ENCODE assay signal across 16 mouse cellular contexts in genomic region chr2:32974216-32974615, GRCm38 (mm10).
"Had no signal": no experiment of that assay in that cellular context is flagged by ENCODE, and none has a peak within 500 bp of the region (broad histone marks: within the 10 kb centered on the region; RNA-seq: fewer than 3 reads in every experiment).

No protein-coding gene starts in this region.

- DNase-seq: retina, postnatal 1 day; right cerebral cortex, adult 18-20 months; right cerebral cortex, postnatal 14 days; right cerebral cortex, postnatal 25 days; right cerebral cortex, postnatal 4 days; spleen, adult 18-20 months; thymus, adult 18-20 months; thymus, adult 2 months; thymus, postnatal 14 days; thymus, postnatal 25 days; thymus, postnatal 36 days; thymus, postnatal 4 days had no signal

- H3K27me3 ChIP-seq: neural tube, embryonic 13.5 days; neural tube, embryonic 15.5 days; stomach, embryonic 15.5 days had no signal

- H3K27ac ChIP-seq: neural tube, embryonic 13.5 days; neural tube, embryonic 15.5 days; stomach, embryonic 15.5 days; stomach, postnatal 0 days had no signal

- H3K4me3 ChIP-seq: neural tube, embryonic 13.5 days; neural tube, embryonic 15.5 days; stomach, embryonic 15.5 days had no signal

- H3K4me1 ChIP-seq: stomach, embryonic 15.5 days had no signal
